Mouse (Mus musculus) myocyte (in vitro differentiated cells): Measurements from ENCODE around the gene Ptprd. TPM values are rescaled to one million over a fixed set of nuclear protein-coding genes. Genes with fewer than 3 reads are reported as not detected.

ENCODE experiments used
- H3K27me3 ChIP-seq: one replicate; pipeline ENCODE4 v1.6.1; 2011; ENCODE audit not compliant: control insufficient read depth, insufficient read depth, insufficient read length
- H3K36me3 ChIP-seq: one replicate; pipeline ENCODE4 v1.6.1; 2011; ENCODE audit not compliant: control insufficient read depth, insufficient read depth
- H3K4me2 ChIP-seq: one replicate; pipeline ENCODE4 v1.6.1; 2011; ENCODE audit warnings: low read depth, control low read depth
- H3K4me3 ChIP-seq: one replicate; pipeline ENCODE4 v1.5.1; 2011; ENCODE audit warnings: mild to moderate bottlenecking, control low read depth, moderate library complexity
- H3K79me2 ChIP-seq: one replicate; pipeline ENCODE4 v1.6.1; 2011; ENCODE audit not compliant: control insufficient read depth, insufficient read depth
- H3ac ChIP-seq: one replicate; pipeline ENCODE4 v1.6.1; 2011; ENCODE audit not compliant: control insufficient read depth, insufficient read length
- CEBPB ChIP-seq: IDR thresholded peaks from 2 replicates; pipeline ENCODE4 v1.6.1; 2011; ENCODE audit warnings: mild to moderate bottlenecking, moderate library complexity; ENCODE audit not compliant: poor library complexity, insufficient read depth, severe bottlenecking
- E2F4 ChIP-seq: IDR thresholded peaks from one replicate; pipeline ENCODE4 v1.6.1; 2011; ENCODE audit warnings: mild to moderate bottlenecking, control low read depth, moderate library complexity; ENCODE audit not compliant: insufficient read depth
- MAX ChIP-seq: IDR thresholded peaks from one replicate; pipeline ENCODE4 v1.6.1; 2011; ENCODE audit warnings: low read depth, mild to moderate bottlenecking, control low read depth
- MYOD1 ChIP-seq, 3 experiments: IDR thresholded peaks; one replicate each; pipeline ENCODE4 v1.6.1; 2011; ENCODE audit warnings: control low read depth in 2 of 3, low read depth in 2 of 3, mild to moderate bottlenecking in 2 of 3, moderate library complexity in 1 of 3; ENCODE audit not compliant: insufficient read length in 2 of 3, control insufficient read depth in 1 of 3
- MYOG ChIP-seq, 3 experiments: IDR thresholded peaks; one replicate each; pipeline ENCODE4 v1.6.1; 2011; ENCODE audit warnings: control low read depth in 2 of 3, low read depth in 2 of 3, mild to moderate bottlenecking in 2 of 3; ENCODE audit not compliant: insufficient read length in 2 of 3, control insufficient read depth in 1 of 3, insufficient read depth in 1 of 3
- POLR2A ChIP-seq: IDR thresholded peaks from one replicate; pipeline ENCODE4 v1.6.1; 2011; ENCODE audit warnings: low read depth, mild to moderate bottlenecking, control low read depth, moderate library complexity; ENCODE audit not compliant: insufficient read length
- POLR2AphosphoS2 ChIP-seq: IDR thresholded peaks from one replicate; pipeline ENCODE4 v1.6.1; 2011; ENCODE audit warnings: low read depth, control low read depth; ENCODE audit not compliant: insufficient read length
- REST ChIP-seq: IDR thresholded peaks from one replicate; pipeline ENCODE4 v1.6.1; 2011; ENCODE audit warnings: mild to moderate bottlenecking, control low read depth, moderate library complexity; ENCODE audit not compliant: insufficient read depth, insufficient read length
- SRF ChIP-seq: IDR thresholded peaks from one replicate; pipeline ENCODE4 v1.6.1; 2011; ENCODE audit warnings: low read depth; ENCODE audit not compliant: control insufficient read depth, insufficient read length
- TCF12 ChIP-seq: IDR thresholded peaks from one replicate; pipeline ENCODE4 v1.6.1; 2011; ENCODE audit warnings: mild to moderate bottlenecking, control low read depth; ENCODE audit not compliant: poor library complexity, insufficient read depth, severe bottlenecking
- TCF3 ChIP-seq: IDR thresholded peaks from one replicate; pipeline ENCODE4 v1.6.1; 2011; ENCODE audit warnings: low read depth, control low read depth; ENCODE audit not compliant: insufficient read length
- USF1 ChIP-seq: IDR thresholded peaks from one replicate; pipeline ENCODE4 v1.6.1; 2011; ENCODE audit warnings: low read depth, mild to moderate bottlenecking, control low read depth, moderate library complexity
- polyA plus RNA-seq: library from polyadenylated mRNA; unstranded; fragments of >200 nt; fragmentation: generic; extraction: Trizol; gene quantifications from one replicate; pipeline ENCODE4 v1.2.1, GENCODE M21; 2012; ENCODE audit warnings: missing spikeins

Gene Ptprd
- polyA plus RNA-seq, 1 experiment: 2.9 TPM

DNA sequence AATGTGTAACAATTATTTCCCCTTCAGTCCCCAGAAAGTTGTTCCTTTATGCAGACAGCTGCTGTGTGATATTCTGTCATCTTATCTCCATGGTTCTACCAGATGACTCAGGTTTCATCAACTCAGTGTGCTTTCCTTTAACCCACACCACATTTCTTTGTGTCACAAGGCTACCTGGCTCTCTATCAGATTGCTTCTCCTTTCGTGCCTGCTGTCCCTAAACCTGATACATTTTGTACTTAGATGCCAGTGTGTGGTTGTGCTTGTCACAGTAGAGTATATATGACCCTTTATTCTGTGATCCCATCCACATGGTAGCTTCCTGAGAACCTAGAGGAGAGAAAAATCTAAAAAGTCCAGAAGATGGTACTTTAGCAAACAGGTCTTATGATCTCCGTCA lies 1445.3 kb downstream of the Ptprd start:
- no peaks in the 10 kb centered on the region for H3K27me3 ChIP-seq
- H3ac ChIP-seq: no peak overlapping the region
- no peak overlapping the region for H3K4me3 ChIP-seq
- H3K36me3 ChIP-seq: no peaks in the 10 kb centered on the region
- H3K79me2 ChIP-seq: peaks cover 5% of the 10 kb centered on the region
- TF ChIP-seq SRF (no peak), MYOD1 (IDR thresholded peaks at IDR 0.05; ENCODE audit: control insufficient read depth in 1 of 3, insufficient read length in 2 of 3, low read depth in 2 of 3) (peak in 1 of 3 experiments; percentile 3)
- peak overlapping the region; percentile 60 for H3K4me2 ChIP-seq

- H3K27me3 ChIP-seq: no peaks in the 10 kb centered on the region
- H3K36me3 ChIP-seq: no peaks in the 10 kb centered on the region
- no peak overlapping the region for H3K4me3 ChIP-seq
- no peak overlapping the region for H3K4me2 ChIP-seq
- H3ac ChIP-seq: no peak overlapping the region
- H3K79me2 ChIP-seq: no peaks in the 10 kb centered on the region
- TF ChIP-seq MYOG (IDR thresholded peaks at IDR 0.05; ENCODE audit: control insufficient read depth in 1 of 3, insufficient read depth in 1 of 3, insufficient read length in 2 of 3, low read depth in 2 of 3) (no peak), MAX (no peak), TCF12 (no peak), CEBPB (no peak), MYOD1 (IDR thresholded peaks at IDR 0.05; ENCODE audit: control insufficient read depth in 1 of 3, insufficient read length in 2 of 3, low read depth in 2 of 3) (no peak), SRF (no peak), POLR2A (no peak), USF1 (no peak), TCF3 (no peak), REST (no peak), POLR2AphosphoS2 (no peak), E2F4 (no peak)
Observed at GRCm38 (mm10) chr4:76750709-76751108, 1461.1 kb downstream of the Ptprd start.

DNA sequence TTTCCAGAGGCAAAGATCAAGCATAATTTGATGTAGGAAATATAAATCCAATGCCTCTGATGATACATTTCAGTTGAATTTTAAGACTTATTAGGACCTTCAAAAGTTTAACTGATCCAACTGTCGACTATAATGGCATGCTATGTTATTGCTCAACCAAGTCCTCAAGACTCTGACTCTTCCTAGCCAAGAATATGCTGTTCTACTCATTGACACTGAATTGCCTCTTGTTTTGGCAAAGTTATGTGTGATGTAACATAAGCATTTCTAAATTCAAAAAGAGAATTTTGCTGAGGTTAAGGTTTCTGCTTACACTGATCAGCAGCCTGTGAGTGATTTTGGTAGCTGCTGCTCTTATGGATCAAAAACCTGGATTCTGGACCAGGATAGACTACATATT lies 1475.9 kb downstream of the Ptprd start:
- Histone ChIP-seq H3ac (no peak overlapping the region), H3K27me3 (no peaks in the 10 kb centered on the region), H3K36me3 (no peaks in the 10 kb centered on the region), H3K4me3 (no peak overlapping the region), H3K79me2 (no peaks in the 10 kb centered on the region), H3K4me2 (no peak overlapping the region)
- TF ChIP-seq POLR2AphosphoS2 (no peak), REST (no peak), TCF3 (no peak), MAX (no peak), USF1 (no peak), POLR2A (no peak), MYOG (IDR thresholded peaks at IDR 0.05; ENCODE audit: control insufficient read depth in 1 of 3, insufficient read depth in 1 of 3, insufficient read length in 2 of 3, low read depth in 2 of 3) (no peak), TCF12 (no peak), CEBPB (no peak), E2F4 (no peak), SRF (no peak), MYOD1 (IDR thresholded peaks at IDR 0.05; ENCODE audit: control insufficient read depth in 1 of 3, insufficient read length in 2 of 3, low read depth in 2 of 3) (no peak)

- H3K4me3 ChIP-seq: no peak overlapping the region
- H3ac ChIP-seq: no peak overlapping the region
- H3K4me2 ChIP-seq: no peak overlapping the region
- no peaks in the 10 kb centered on the region for H3K36me3 ChIP-seq
- H3K79me2 ChIP-seq: no peaks in the 10 kb centered on the region
- no peak for TF ChIP-seq POLR2A
- no peak for TF ChIP-seq USF1
- no peak for TF ChIP-seq CEBPB
- TF ChIP-seq TCF12: no peak
- TF ChIP-seq POLR2AphosphoS2: no peak
- TF ChIP-seq MYOD1 (IDR thresholded peaks at IDR 0.05; ENCODE audit: control insufficient read depth in 1 of 3, insufficient read length in 2 of 3, low read depth in 2 of 3): no peak
- TF ChIP-seq E2F4: no peak
- no peak for TF ChIP-seq MAX
- no peak for TF ChIP-seq SRF
- TF ChIP-seq MYOG (IDR thresholded peaks at IDR 0.05; ENCODE audit: control insufficient read depth in 1 of 3, insufficient read depth in 1 of 3, insufficient read length in 2 of 3, low read depth in 2 of 3): no peak
- TF ChIP-seq TCF3: no peak
- TF ChIP-seq REST: no peak
- no peaks in the 10 kb centered on the region for H3K27me3 ChIP-seq
Observed at GRCm38 (mm10) chr4:76675726-76676125, 1536.0 kb downstream of the Ptprd start.

DNA sequence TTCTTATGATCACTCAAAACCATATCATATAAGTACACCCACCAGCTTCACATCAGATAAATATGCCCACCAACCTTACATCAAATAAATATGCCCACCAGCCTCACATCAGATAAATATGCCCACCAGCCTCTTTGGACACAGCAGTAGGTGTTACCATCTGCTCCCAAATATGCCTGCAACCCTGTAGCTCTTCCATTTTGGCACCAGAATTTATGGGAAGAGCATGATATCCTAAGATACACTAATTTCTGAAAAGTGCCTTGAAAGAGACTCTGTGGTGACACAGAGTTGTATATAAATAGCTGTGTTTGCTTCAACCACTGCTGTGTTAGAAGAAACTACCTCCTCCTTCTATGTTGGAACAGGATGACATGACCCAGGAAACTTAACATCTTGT lies 1538.5 kb downstream of the Ptprd start:
- no peak overlapping the region for H3ac ChIP-seq
- TF ChIP-seq USF1 (no peak), TCF12 (no peak), E2F4 (no peak), POLR2AphosphoS2 (no peak), MYOD1 (IDR thresholded peaks at IDR 0.05; ENCODE audit: control insufficient read depth in 1 of 3, insufficient read length in 2 of 3, low read depth in 2 of 3) (no peak), CEBPB (no peak), MAX (no peak), REST (no peak), MYOG (IDR thresholded peaks at IDR 0.05; ENCODE audit: control insufficient read depth in 1 of 3, insufficient read depth in 1 of 3, insufficient read length in 2 of 3, low read depth in 2 of 3) (no peak), TCF3 (no peak), SRF (no peak), POLR2A (no peak)
- H3K36me3 ChIP-seq: no peaks in the 10 kb centered on the region
- H3K27me3 ChIP-seq: no peaks in the 10 kb centered on the region
- no peaks in the 10 kb centered on the region for H3K79me2 ChIP-seq
- no peak overlapping the region for H3K4me2 ChIP-seq
- H3K4me3 ChIP-seq: no peak overlapping the region
